Mouse (Mus musculus) kidney, embryonic 15.5 days (tissue): ENCODE data around the gene Catsper4. TPM values are rescaled to one million over a fixed set of nuclear protein-coding genes. Genes with fewer than 3 reads are reported as not detected.
A peak's percentile ranks its signal among the peaks of the same experiment; 100 is the strongest.

ENCODE experiments used
- ATAC-seq: fragments of 200-750 bp; cut with Nextera tagmentation; replicated peaks from 2 replicates; pipeline ENCODE4 v1.8.0; 2017; ENCODE audit warnings: moderate TSS enrichment; ENCODE audit not compliant: low FRiP score
- H3K27ac ChIP-seq: fragments of 300-500 bp; sonication (generic); 2 replicates; pipeline ENCODE4 v1.5.1; 2015; ENCODE audit warnings: mild to moderate bottlenecking, inconsistent platforms
- H3K27me3 ChIP-seq: fragments of 300-500 bp; sonication (generic); 2 replicates; pipeline ENCODE4 v1.6.1; 2015; ENCODE audit warnings: inconsistent platforms
- H3K36me3 ChIP-seq: fragments of 300-500 bp; sonication (generic); 2 replicates; pipeline ENCODE4 v1.6.1; 2015; ENCODE audit warnings: inconsistent platforms
- H3K4me1 ChIP-seq: fragments of 300-500 bp; sonication (generic); 2 replicates; pipeline ENCODE4 v1.6.1; 2015; ENCODE audit warnings: inconsistent platforms
- H3K4me2 ChIP-seq: fragments of 300-500 bp; sonication (generic); 2 replicates; pipeline ENCODE4 v1.6.1; 2015; ENCODE audit warnings: moderate library complexity, mild to moderate bottlenecking, inconsistent platforms
- H3K4me3 ChIP-seq: fragments of 300-500 bp; sonication (generic); replicated peaks from 2 replicates; pipeline ENCODE4 v1.5.1; 2015; ENCODE audit warnings: mild to moderate bottlenecking, inconsistent platforms
- H3K9ac ChIP-seq: fragments of 300-500 bp; sonication (generic); 2 replicates; pipeline ENCODE4 v1.6.1; 2015; ENCODE audit warnings: mild to moderate bottlenecking, inconsistent platforms
- H3K9me3 ChIP-seq: fragments of 300-500 bp; sonication (generic); replicated peaks from 2 replicates; pipeline ENCODE4 v1.6.1; 2016; ENCODE audit warnings: inconsistent platforms
- WGBS: fragments of 180-500 bp; shearing (Covaris S2); methylation state at CpG from one replicate; pipeline ENCODE4 v1.1.7; 2015; ENCODE audit warnings: mixed read lengths; 5-methylcytosine and 5-hydroxymethylcytosine counted together
- polyA plus RNA-seq: library from polyadenylated mRNA; unstranded; fragments of >200 nt; fragmentation: Nextera tagmentation; extraction: Ambion mirVana; gene quantifications from 2 replicates; pipeline ENCODE4 v1.2.1, GENCODE M21; 2015

Gene Catsper4
- polyA plus RNA-seq, 1 experiment from 2014 or later: 0.55 TPM

DNA sequence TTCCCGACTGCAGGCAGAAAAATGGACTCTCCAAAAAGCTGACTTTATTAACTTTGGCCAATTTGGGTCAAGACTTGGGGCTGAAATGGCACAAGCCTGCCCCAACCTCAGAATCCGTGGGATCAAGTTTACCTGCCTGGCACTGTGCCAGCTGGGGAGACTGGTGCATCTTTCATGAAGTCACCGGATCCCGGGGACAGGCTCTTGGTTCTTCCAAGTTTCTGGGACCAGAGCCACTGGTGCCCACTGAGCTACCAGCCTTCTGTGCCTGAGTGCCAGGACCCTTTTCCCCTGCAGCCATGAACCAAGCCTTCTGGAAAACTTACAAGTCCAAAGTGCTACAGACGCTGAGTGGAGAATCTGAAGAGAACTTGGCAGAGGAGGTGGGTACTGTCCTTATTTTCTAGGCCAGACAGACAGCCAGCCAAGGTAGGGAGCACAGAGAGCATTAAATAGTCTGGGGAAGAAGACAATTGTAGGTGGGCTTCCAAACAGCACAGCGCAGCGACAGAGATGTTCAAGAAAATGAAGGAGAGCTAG lies 19.6 kb upstream of the Catsper4 start, which contains the start of gene Gm30191:
Gene Gm30191, plus strand, starts transcription at position 217 of the 540 bp plus-strand sequence.
- H3K4me2 ChIP-seq: peak within 1 kb of the TSS; percentile 79
- 77% methylated on average over 7 of the region's 7 CpGs for WGBS
- no peaks in the 10 kb centered on the region for H3K9me3 ChIP-seq
- peak within 1 kb of the TSS; percentile 61 for H3K4me3 ChIP-seq
- H3K27ac ChIP-seq: no peak within 1 kb of the TSS
- H3K27me3 ChIP-seq: peaks cover 56% of the 10 kb centered on the region
- peaks cover 7% of the 10 kb centered on the region; the same call in 1 of the 2 replicates for H3K36me3 ChIP-seq
- ATAC-seq: no peak
- peaks cover 49% of the 10 kb centered on the region for H3K4me1 ChIP-seq
- H3K9ac ChIP-seq: no peak within 1 kb of the TSS

DNA sequence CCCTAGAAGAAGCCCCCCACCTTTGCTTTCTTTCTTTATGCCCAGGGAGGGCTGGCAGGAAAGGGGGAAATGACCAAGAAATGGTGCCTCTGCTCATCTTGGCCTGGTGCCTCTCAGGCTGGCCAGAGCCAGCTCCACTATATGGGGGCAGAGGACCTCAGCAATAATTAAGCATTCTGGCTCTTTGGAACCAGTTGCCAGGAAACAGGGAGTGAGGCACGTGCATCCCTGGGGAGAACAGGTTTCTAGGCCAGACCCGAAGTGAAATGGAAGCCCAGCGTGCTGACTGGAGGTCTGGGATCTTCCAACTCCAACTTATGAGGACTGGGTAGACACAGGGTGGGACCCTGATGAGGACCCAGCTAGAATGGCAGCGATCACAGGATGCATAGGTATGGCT lies 19.1 kb upstream of the Catsper4 start:
- Histone ChIP-seq H3K27ac (no peak overlapping the region), H3K27me3 (peaks cover 51% of the 10 kb centered on the region), H3K9me3 (no peaks in the 10 kb centered on the region), H3K4me1 (peaks cover 44% of the 10 kb centered on the region), H3K4me2 (0 out of 2 replicates have a peak overlapping the region, but pooled peaks have one; percentile 79), H3K9ac (no peak overlapping the region), H3K36me3 (peaks cover 7% of the 10 kb centered on the region; the same call in 1 of the 2 replicates), H3K4me3 (peak overlapping the region; percentile 61; the same call in 1 of the 2 replicates)
- 48% methylated on average over 4 of the region's 4 CpGs for WGBS
- no peak for ATAC-seq

DNA sequence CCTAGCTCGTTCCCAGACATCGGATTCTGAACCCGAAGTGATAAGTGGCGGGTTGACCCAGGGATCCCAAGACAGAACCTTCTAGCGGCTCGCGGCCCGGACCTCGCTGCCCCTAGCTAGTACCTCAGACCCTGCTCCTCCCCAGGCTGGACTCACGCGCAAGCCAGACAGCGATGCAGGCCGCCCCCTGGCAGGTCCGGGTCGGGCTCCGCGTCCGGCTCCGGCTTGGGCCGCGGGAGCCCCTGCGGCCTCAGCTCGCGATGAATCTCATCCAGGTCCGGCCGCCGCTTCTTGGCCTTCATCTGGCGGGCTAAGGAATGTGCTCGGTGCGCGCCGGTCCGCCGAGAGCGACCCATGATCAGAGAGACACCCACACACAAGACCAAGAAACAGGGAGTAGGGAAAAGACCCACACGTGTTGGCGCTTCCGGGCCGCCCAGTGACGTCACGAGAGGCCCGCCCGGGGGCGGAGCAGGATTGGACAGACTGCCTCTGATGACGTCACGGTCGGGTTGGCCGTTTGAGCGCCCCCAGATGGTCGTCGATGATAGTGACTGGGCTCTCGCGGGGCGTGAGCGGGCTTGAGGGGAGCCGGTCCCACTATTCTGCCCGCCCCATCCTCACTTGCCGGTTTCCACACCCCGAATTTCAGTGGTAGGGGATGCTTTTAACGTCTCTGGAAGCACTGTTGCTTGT lies 18.1 kb upstream of the Catsper4 start, which contains the start of gene Zfp593:
Gene Zfp593, minus strand, starts transcription at position 445 of the 696 bp plus-strand sequence.
- ATAC-seq: peak; percentile 77
- Histone ChIP-seq H3K4me1 (peaks cover 34% of the 10 kb centered on the region), H3K9me3 (no peaks in the 10 kb centered on the region), H3K9ac (peak within 1 kb of the TSS; percentile 63), H3K4me3 (peak within 1 kb of the TSS; percentile 61), H3K27me3 (peaks cover 41% of the 10 kb centered on the region), H3K27ac (no peak within 1 kb of the TSS), H3K4me2 (peak within 1 kb of the TSS; percentile 79), H3K36me3 (peaks cover 7% of the 10 kb centered on the region; the same call in 1 of the 2 replicates)
- WGBS: under 1% methylated on average over 60 of the region's 60 CpGs

- Histone ChIP-seq H3K27me3 (peaks cover 28% of the 10 kb centered on the region), H3K4me2 (peak within 1 kb of the TSS; percentile 79), H3K4me1 (peaks cover 27% of the 10 kb centered on the region), H3K9me3 (no peaks in the 10 kb centered on the region), H3K9ac (0 out of 2 replicates have a peak within 1 kb of the TSS, but pooled peaks have one; percentile 63), H3K27ac (no peak within 1 kb of the TSS), H3K4me3 (peak within 1 kb of the TSS; percentile 61), H3K36me3 (peaks cover 7% of the 10 kb centered on the region; the same call in 1 of the 2 replicates)
- WGBS: 90% methylated on average over 17 of the region's 17 CpGs
- ATAC-seq: no peak
These were observed 16.5 kb upstream of the Catsper4 start, which contains the start of gene E130218I03Rik for GRCm38 (mm10) chr4:134243516-134244250. Gene E130218I03Rik, plus strand, starts transcription at chr4:134243662.

GRCm38 (mm10) chr4:134238686-134239085 lies 11.5 kb upstream of the Catsper4 start:
- Histone ChIP-seq H3K4me3 (peak overlapping the region; percentile 43), H3K36me3 (peaks cover 4% of the 10 kb centered on the region; the same call in 1 of the 2 replicates), H3K9me3 (no peaks in the 10 kb centered on the region), H3K27ac (no peak overlapping the region), H3K4me1 (peaks cover 24% of the 10 kb centered on the region), H3K9ac (peak overlapping the region; percentile 27; the same call in 1 of the 2 replicates), H3K27me3 (peaks cover 12% of the 10 kb centered on the region), H3K4me2 (peak overlapping the region; percentile 64)
- ATAC-seq: no peak
- 11% methylated on average over 10 of the region's 10 CpGs for WGBS

GRCm38 (mm10) chr4:134238279-134238651 lies 11.1 kb upstream of the Catsper4 start, which contains the start of gene Cnksr1:
Gene Cnksr1, minus strand, starts transcription at chr4:134238399.
- peak; percentile 85 for ATAC-seq
- H3K9me3 ChIP-seq: no peaks in the 10 kb centered on the region
- H3K4me3 ChIP-seq: peak within 1 kb of the TSS; percentile 43
- peaks cover 12% of the 10 kb centered on the region for H3K27me3 ChIP-seq
- H3K9ac ChIP-seq: peak within 1 kb of the TSS; percentile 27; the same call in 1 of the 2 replicates
- H3K36me3 ChIP-seq: peaks cover 3% of the 10 kb centered on the region; the same call in 1 of the 2 replicates
- H3K27ac ChIP-seq: peak within 1 kb of the TSS; percentile 66
- peaks cover 23% of the 10 kb centered on the region for H3K4me1 ChIP-seq
- peak within 1 kb of the TSS; percentile 64 for H3K4me2 ChIP-seq
- WGBS: 2% methylated on average over 18 of the region's 18 CpGs

DNA sequence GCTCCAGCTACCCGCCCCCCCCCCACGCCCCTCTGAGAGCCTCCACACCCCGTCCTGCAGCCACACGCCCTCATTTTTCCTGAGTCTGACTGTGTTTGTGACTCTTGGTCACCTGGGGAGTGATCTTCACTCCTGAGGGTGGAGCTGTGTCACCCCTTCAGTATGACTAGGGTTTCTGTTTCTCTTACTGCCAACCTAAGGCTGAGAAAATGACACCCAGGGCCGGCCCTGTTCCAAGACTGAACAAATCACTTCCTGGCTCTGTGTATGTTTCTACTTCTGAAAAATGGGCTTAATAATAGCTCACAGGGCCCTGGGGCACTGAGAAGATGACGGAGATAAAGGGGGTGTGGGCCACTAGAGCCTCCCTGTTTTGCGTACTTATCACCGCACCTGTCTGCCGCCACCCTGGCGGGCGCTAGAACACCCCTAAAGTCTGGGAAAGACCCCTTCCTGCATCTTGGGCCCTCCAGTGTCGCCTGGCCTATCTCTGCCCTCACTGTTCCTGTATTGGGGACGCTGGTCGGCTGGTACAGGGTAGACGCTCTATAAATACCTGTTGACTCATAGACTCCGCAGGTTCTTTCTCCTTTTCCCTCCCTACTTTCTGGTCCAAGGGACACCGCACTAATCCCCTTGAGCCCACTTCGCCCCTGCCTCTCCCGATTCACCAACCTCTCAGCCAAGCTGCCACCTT lies 10.5 kb upstream of the Catsper4 start:
- H3K4me3 ChIP-seq: peak overlapping the region; percentile 43
- peaks cover 23% of the 10 kb centered on the region for H3K4me1 ChIP-seq
- no peaks in the 10 kb centered on the region for H3K9me3 ChIP-seq
- no peaks in the 10 kb centered on the region for H3K36me3 ChIP-seq
- H3K4me2 ChIP-seq: peak overlapping the region; percentile 64
- peak overlapping the region; percentile 27; the same call in 1 of the 2 replicates for H3K9ac ChIP-seq
- ATAC-seq: peak; percentile 44
- H3K27ac ChIP-seq: peak overlapping the region; percentile 66
- H3K27me3 ChIP-seq: peaks cover 12% of the 10 kb centered on the region
- WGBS: 27% methylated on average over 19 of the region's 19 CpGs

DNA sequence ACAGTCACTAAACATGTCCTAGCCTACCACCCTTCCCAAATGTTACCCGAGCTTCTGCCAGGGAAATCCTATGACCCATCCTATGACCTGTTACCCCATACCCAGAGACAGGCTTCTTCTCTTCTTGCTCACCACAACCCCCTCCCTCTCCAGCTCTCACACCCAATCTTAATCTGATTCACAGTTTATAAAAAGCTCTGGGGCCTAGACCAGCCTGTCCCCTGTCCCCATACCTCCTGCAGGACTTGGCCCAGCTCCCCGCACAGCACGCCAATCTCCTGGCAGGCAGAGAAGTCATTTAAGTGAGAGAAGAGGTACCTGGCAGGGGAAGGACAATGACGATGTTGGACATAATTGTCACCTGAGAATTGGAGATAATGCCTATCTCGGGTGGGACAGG lies 7.7 kb upstream of the Catsper4 start:
- Histone ChIP-seq H3K4me1 (peaks cover 28% of the 10 kb centered on the region), H3K27me3 (peaks cover 12% of the 10 kb centered on the region), H3K9ac (no peak overlapping the region), H3K4me2 (no peak overlapping the region), H3K27ac (no peak overlapping the region), H3K9me3 (no peaks in the 10 kb centered on the region), H3K36me3 (no peaks in the 10 kb centered on the region), H3K4me3 (no peak overlapping the region)
- ATAC-seq: no peak
- 78% methylated on average over 5 of the region's 5 CpGs for WGBS

DNA sequence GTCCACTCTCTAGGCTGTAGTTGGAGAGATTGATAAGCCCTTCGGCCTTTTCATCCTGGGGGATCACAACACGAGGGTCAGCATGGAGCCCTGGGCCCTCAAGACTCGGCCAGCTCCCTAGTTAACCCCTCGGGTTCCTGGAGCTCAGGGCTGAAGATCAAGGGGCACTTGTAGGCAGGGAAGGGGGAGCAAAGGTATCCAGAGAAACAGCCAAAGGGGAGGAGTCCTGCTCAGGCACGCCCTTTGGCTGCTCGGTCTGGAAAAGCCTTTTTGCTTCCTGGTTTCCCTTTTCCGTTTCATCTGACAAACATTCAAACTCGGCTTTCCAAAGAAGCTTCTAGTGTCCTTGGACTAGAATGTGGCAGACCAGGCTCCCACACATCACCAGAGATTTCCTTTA lies 3.2 kb upstream of the Catsper4 start:
- Histone ChIP-seq H3K36me3 (no peaks in the 10 kb centered on the region), H3K4me2 (no peak overlapping the region), H3K9ac (no peak overlapping the region), H3K27me3 (no peaks in the 10 kb centered on the region), H3K27ac (no peak overlapping the region), H3K4me3 (no peak overlapping the region), H3K4me1 (peaks cover 7% of the 10 kb centered on the region; the same call in 1 of the 2 replicates), H3K9me3 (no peaks in the 10 kb centered on the region)
- 30% methylated on average over 8 of the region's 8 CpGs for WGBS
- ATAC-seq: no peak

- Histone ChIP-seq H3K36me3 (no peaks in the 10 kb centered on the region), H3K4me3 (no peak overlapping the region), H3K27ac (peak overlapping the region; percentile 89), H3K4me1 (peaks cover 15% of the 10 kb centered on the region), H3K9ac (no peak overlapping the region), H3K4me2 (peak overlapping the region; percentile 30; the same call in 1 of the 2 replicates), H3K27me3 (no peaks in the 10 kb centered on the region), H3K9me3 (no peaks in the 10 kb centered on the region)
- peak; percentile 82 for ATAC-seq
- 50% methylated on average over 11 of the region's 11 CpGs for WGBS
These were observed 4.2 kb downstream of the Catsper4 start for GRCm38 (mm10) chr4:134222793-134223600.
